Mouse (Mus musculus): ENCODE measurements around the gene Spag6.

DNA sequence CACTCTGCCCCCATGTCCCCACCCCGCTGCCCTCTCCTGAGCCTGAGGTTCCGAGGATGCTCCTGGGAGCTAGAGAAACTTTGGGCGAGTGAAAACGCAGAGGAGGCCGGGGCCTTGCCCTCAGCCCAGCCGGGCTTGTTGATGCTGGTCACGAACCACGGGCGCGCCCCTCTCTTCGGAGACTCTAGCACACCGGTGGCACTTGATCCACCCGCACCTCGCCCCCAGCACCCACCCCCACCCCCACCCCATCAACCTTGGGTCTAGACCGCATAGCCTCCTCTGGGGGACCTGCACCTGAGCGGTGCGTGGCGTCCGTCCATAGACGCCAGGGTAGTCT, 749 bp downstream of the Spag6 start:
- no peak for TF ChIP-seq CTCF (conservative IDR thresholded peaks at IDR 0.05; ENCODE audit: insufficient read depth, insufficient read length, low read depth, low read length)
- no peak for TF ChIP-seq POLR2A (IDR thresholded peaks at IDR 0.05; ENCODE audit: low read depth, low read length)
